Mouse (Mus musculus) MEL (cell line): ENCODE measurements around the gene Hacd2. TPM values are rescaled to one million over a fixed set of nuclear protein-coding genes. Genes with fewer than 3 reads are reported as not detected.
A peak's percentile ranks its signal among the peaks of the same experiment; 100 is the strongest.

Experiments used
- DNase-seq: peaks from one replicate; pipeline ENCODE4 v3.0.0; 2011; ENCODE audit warnings: low read depth, low spot score
- H3K27ac ChIP-seq: 2 replicates; pipeline ENCODE4 v1.5.1; 2012; ENCODE audit warnings: low read depth, mild to moderate bottlenecking, control low read depth, low read length, moderate library complexity; ENCODE audit not compliant: control insufficient read depth
- H3K27me3 ChIP-seq, 2 experiments: fragments of 150-350 bp in 1 of 2; sonication (generic) in 1 of 2; 2 replicates each; pipeline ENCODE4 v1.6.1; 2012; ENCODE audit warnings: low read length in 2 of 2, mild to moderate bottlenecking in 2 of 2, improper control_type of control experiment in 1 of 2, moderate library complexity in 1 of 2; ENCODE audit not compliant: insufficient read depth in 2 of 2, control insufficient read depth in 1 of 2
- H3K36me3 ChIP-seq, 2 experiments: 2 replicates each; pipeline ENCODE4 v1.6.1; 2012 to 2014; ENCODE audit warnings: low read length in 2 of 2, improper control_type of control experiment in 1 of 2, inconsistent platforms in 1 of 2, mild to moderate bottlenecking in 1 of 2; ENCODE audit not compliant: insufficient read depth in 2 of 2, control insufficient read depth in 1 of 2
- H3K4me1 ChIP-seq, 2 experiments: fragments of 150-350 bp in 1 of 2; sonication (generic) in 1 of 2; 2 replicates each; pipeline ENCODE4 v1.6.1; 2012; ENCODE audit warnings: low read length in 2 of 2, improper control_type of control experiment in 1 of 2, mild to moderate bottlenecking in 1 of 2; ENCODE audit not compliant: insufficient read depth in 2 of 2, control insufficient read depth in 1 of 2
- H3K4me3 ChIP-seq, 2 experiments: fragments of 150-350 bp in 1 of 2; sonication (generic) in 1 of 2; 2 replicates each; pipeline ENCODE4 v1.5.1; 2012; ENCODE audit warnings: low read depth in 2 of 2, low read length in 2 of 2, mild to moderate bottlenecking in 2 of 2, moderate library complexity in 2 of 2, control low read depth in 1 of 2, improper control_type of control experiment in 1 of 2; ENCODE audit not compliant: control insufficient read depth in 1 of 2, insufficient read depth in 1 of 2
- H3K79me2 ChIP-seq: 2 replicates; pipeline ENCODE4 v1.6.1; 2012; ENCODE audit warnings: mild to moderate bottlenecking, low read length, moderate library complexity; ENCODE audit not compliant: control insufficient read depth, poor library complexity, insufficient read depth
- H3K9ac ChIP-seq: 2 replicates; pipeline ENCODE4 v1.6.1; 2012; ENCODE audit warnings: low read depth, mild to moderate bottlenecking, control low read depth, low read length, moderate library complexity; ENCODE audit not compliant: control insufficient read depth, poor library complexity, severe bottlenecking
- H3K9me3 ChIP-seq: fragments of 150-350 bp; sonication (generic); replicated peaks from 2 replicates; pipeline ENCODE4 v1.6.1; 2012; ENCODE audit warnings: mild to moderate bottlenecking, low read length, improper control_type of control experiment, moderate library complexity; ENCODE audit not compliant: insufficient read depth
- BHLHE40 ChIP-seq: IDR thresholded peaks from 2 replicates; pipeline ENCODE4 v1.6.1; 2012; ENCODE audit warnings: low read depth, mild to moderate bottlenecking, inconsistent platforms, low read length, improper control_type of control experiment, borderline replicate concordance
- CHD1 ChIP-seq: IDR thresholded peaks from 2 replicates; pipeline ENCODE4 v1.6.1; 2012; ENCODE audit warnings: low read depth, mild to moderate bottlenecking, inconsistent platforms, low read length, improper control_type of control experiment
- CHD2 ChIP-seq: IDR thresholded peaks from 2 replicates; pipeline ENCODE4 v1.6.1; 2011; ENCODE audit warnings: low read length, improper control_type of control experiment
- CTCF ChIP-seq, 3 experiments: IDR thresholded peaks in 2 of 3; conservative IDR thresholded peaks in 1 of 3; 2 replicates each; pipeline ENCODE4 v1.5.1; 2011 to 2012; ENCODE audit warnings: low read length in 3 of 3, low read depth in 2 of 3, mild to moderate bottlenecking in 2 of 3, improper control_type of control experiment in 1 of 3, inconsistent platforms in 1 of 3, mixed read lengths in 1 of 3, moderate library complexity in 1 of 3; ENCODE audit not compliant: control insufficient read depth in 1 of 3, insufficient read depth in 1 of 3, poor library complexity in 1 of 3, severe bottlenecking in 1 of 3
- ELF1 ChIP-seq: IDR thresholded peaks from 2 replicates; pipeline ENCODE4 v1.6.1; 2014; ENCODE audit warnings: low read depth, mild to moderate bottlenecking, inconsistent platforms, low read length, improper control_type of control experiment, moderate library complexity
- EP300 ChIP-seq, 2 experiments: IDR thresholded peaks; 2 replicates each; pipeline ENCODE4 v1.6.1; 2011; ENCODE audit warnings: improper control_type of control experiment in 2 of 2, low read length in 2 of 2, low read depth in 1 of 2, mild to moderate bottlenecking in 1 of 2
- ETS1 ChIP-seq: IDR thresholded peaks from 2 replicates; pipeline ENCODE4 v1.6.1; 2012; ENCODE audit warnings: low read depth, mild to moderate bottlenecking, inconsistent platforms, low read length, improper control_type of control experiment, moderate library complexity
- HCFC1 ChIP-seq: IDR thresholded peaks from 2 replicates; pipeline ENCODE4 v1.6.1; 2012; ENCODE audit warnings: low read depth, mild to moderate bottlenecking, inconsistent platforms, low read length, improper control_type of control experiment, moderate library complexity
- MAX ChIP-seq: IDR thresholded peaks from 2 replicates; pipeline ENCODE4 v1.6.1; 2011; ENCODE audit warnings: low read length, improper control_type of control experiment
- MEF2A ChIP-seq: IDR thresholded peaks from 2 replicates; pipeline ENCODE4 v1.6.1; 2014; ENCODE audit warnings: low read depth, mild to moderate bottlenecking, inconsistent platforms, low read length, improper control_type of control experiment; ENCODE audit not compliant: poor library complexity, insufficient replicate concordance, severe bottlenecking; ENCODE audit errors: extremely low read depth
- MYB ChIP-seq: IDR thresholded peaks from 2 replicates; pipeline ENCODE4 v1.6.1; 2011; ENCODE audit warnings: mild to moderate bottlenecking, low read depth, low read length, improper control_type of control experiment
- NELFE ChIP-seq: IDR thresholded peaks from 2 replicates; pipeline ENCODE4 v1.6.1; 2011; ENCODE audit warnings: low read depth, low read length, improper control_type of control experiment
- POLR2A ChIP-seq, 2 experiments: IDR thresholded peaks; 2 replicates each; pipeline ENCODE4 v1.6.1; 2011 to 2012; ENCODE audit warnings: low read length in 2 of 2, mild to moderate bottlenecking in 2 of 2, control low read depth in 1 of 2, improper control_type of control experiment in 1 of 2, low read depth in 1 of 2, moderate library complexity in 1 of 2; ENCODE audit not compliant: control insufficient read depth in 1 of 2, insufficient read depth in 1 of 2, poor library complexity in 1 of 2
- POLR2AphosphoS2 ChIP-seq: IDR thresholded peaks from 2 replicates; pipeline ENCODE4 v1.6.1; 2011; ENCODE audit warnings: low read length, improper control_type of control experiment
- POLR2AphosphoS5 ChIP-seq: IDR thresholded peaks from 2 replicates; pipeline ENCODE4 v1.6.1; 2012; ENCODE audit warnings: low read depth, borderline replicate concordance, mild to moderate bottlenecking, inconsistent platforms, low read length, moderate library complexity, mixed read lengths
- RAD21 ChIP-seq: IDR thresholded peaks from 2 replicates; pipeline ENCODE4 v1.6.1; 2011; ENCODE audit warnings: mild to moderate bottlenecking, low read depth, low read length, improper control_type of control experiment
- RCOR1 ChIP-seq: IDR thresholded peaks from 2 replicates; pipeline ENCODE4 v1.6.1; 2012; ENCODE audit warnings: low read depth, mild to moderate bottlenecking, inconsistent platforms, low read length, improper control_type of control experiment
- SMC3 ChIP-seq: IDR thresholded peaks from 2 replicates; pipeline ENCODE4 v1.6.1; 2011; ENCODE audit warnings: low read depth, low read length, improper control_type of control experiment
- TAL1 ChIP-seq: IDR thresholded peaks from 2 replicates; pipeline ENCODE4 v1.6.1; 2012; ENCODE audit warnings: mild to moderate bottlenecking, inconsistent platforms, low read length, moderate library complexity, mixed read lengths
- TBP ChIP-seq: IDR thresholded peaks from 2 replicates; pipeline ENCODE4 v1.8.0; 2011; ENCODE audit warnings: low read depth, low read length, improper control_type of control experiment
- TCF12 ChIP-seq: IDR thresholded peaks from 2 replicates; pipeline ENCODE4 v1.6.1; 2014; ENCODE audit warnings: low read depth, mild to moderate bottlenecking, inconsistent platforms, low read length, improper control_type of control experiment, moderate library complexity
- USF1 ChIP-seq: IDR thresholded peaks from 2 replicates; pipeline ENCODE4 v1.6.1; 2014; ENCODE audit warnings: low read depth, mild to moderate bottlenecking, inconsistent platforms, low read length, improper control_type of control experiment, moderate library complexity
- ZC3H11A ChIP-seq: IDR thresholded peaks from 2 replicates; pipeline ENCODE4 v1.6.1; 2012; ENCODE audit warnings: low read depth, mild to moderate bottlenecking, inconsistent platforms, low read length, improper control_type of control experiment
- ZNF384 ChIP-seq: IDR thresholded peaks from 2 replicates; pipeline ENCODE4 v1.6.1; 2012; ENCODE audit warnings: low read depth, mild to moderate bottlenecking, inconsistent platforms, low read length, improper control_type of control experiment
- polyA plus RNA-seq, 2 experiments: library from polyadenylated mRNA; stranded (reverse) in 1 of 2; unstranded in 1 of 2; fragments of >175 nt in 1 of 2; fragments of >200 nt in 1 of 2; gene quantifications; 2 replicates each; pipeline versions ENCODE4 v1.2.1 to v1.2.4; 2012; ENCODE audit warnings: low replicate concordance in 2 of 2, low read depth in 1 of 2; ENCODE audit not compliant: insufficient read length in 2 of 2, insufficient read depth in 1 of 2, missing spikeins in 1 of 2
- total RNA-seq: library from RNA; depleted of rRNA; stranded (reverse); fragments of 300-350 nt; gene quantifications from 2 replicates; pipeline ENCODE4 v1.2.3, GENCODE M21; 2012

Gene Hacd2
- total and polyA plus RNA-seq, 3 experiments, result 16.9 to 40.3 TPM; not detected in 1

DNA sequence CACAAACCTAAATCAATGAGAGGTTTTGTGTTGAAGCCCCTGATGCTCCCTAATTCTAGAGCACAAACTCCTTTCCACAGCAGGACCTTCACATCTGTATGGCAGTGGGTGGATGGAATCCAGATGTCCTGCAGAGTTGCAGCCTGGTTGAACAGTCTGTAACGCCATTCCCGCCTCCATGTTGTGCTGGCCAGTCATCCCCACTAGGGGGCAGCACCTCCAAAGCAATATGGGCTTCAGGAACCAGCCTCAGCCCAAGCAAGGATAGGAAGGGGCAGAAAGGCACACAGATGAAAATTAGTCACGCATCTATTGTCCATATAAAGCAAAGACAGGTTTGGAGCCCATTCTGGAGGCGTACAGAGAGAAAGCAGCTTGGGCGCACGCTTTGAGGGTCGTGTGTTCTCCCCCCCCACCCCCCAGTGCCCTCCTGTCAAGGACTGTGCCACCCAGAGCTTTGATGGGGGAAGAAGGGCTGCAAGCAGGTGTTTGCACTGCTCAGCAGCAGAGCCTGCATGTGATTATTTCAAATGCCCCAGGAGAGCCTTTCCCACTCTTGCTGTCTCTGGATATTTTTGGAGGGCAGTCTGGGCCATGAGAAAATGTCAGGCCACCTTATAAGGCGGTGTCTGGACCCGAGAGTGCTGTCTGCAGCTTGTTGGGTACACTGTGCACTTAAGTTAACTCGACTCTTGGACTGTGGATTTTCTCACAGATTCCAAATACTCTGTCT, 88.3 kb downstream of the Hacd2 start:
- Histone ChIP-seq H3K79me2 (no peaks in the 10 kb centered on the region), H3K36me3 (no peaks in the 10 kb centered on the region), H3K4me3 (no peak overlapping the region), H3K27ac (no peak overlapping the region), H3K9me3 (no peaks in the 10 kb centered on the region), H3K4me1 (peaks cover 0 to 2% of the 10 kb centered on the region in 2 experiments; a peak in 2 of 4 replicates), H3K27me3 (no peaks in the 10 kb centered on the region), H3K9ac (no peak overlapping the region)
- TF ChIP-seq ZC3H11A (peak; percentile 74), ETS1 (no peak), NELFE (no peak), POLR2AphosphoS5 (no peak), ELF1 (no peak), MEF2A (no peak), RCOR1 (no peak), CTCF (IDR thresholded peaks at IDR 0.05 in 2 of 3, conservative IDR thresholded peaks at IDR 0.05 in 1 of 3; ENCODE audit: control insufficient read depth in 1 of 3, insufficient read depth in 1 of 3, low read depth in 2 of 3, low read length in 3 of 3, poor library complexity in 1 of 3, severe bottlenecking in 1 of 3) (peak; percentile 80 to 96 (median 92)), EP300 (IDR thresholded peaks at IDR 0.05; ENCODE audit: low read depth in 1 of 2, low read length in 2 of 2) (no peak), HCFC1 (0 out of 2 replicates have a peak, but pooled peaks have one; percentile 22), MAX (no peak), RAD21 (peak; percentile 91), SMC3 (peak; percentile 80)
- peak; percentile 69 for DNase-seq

DNA sequence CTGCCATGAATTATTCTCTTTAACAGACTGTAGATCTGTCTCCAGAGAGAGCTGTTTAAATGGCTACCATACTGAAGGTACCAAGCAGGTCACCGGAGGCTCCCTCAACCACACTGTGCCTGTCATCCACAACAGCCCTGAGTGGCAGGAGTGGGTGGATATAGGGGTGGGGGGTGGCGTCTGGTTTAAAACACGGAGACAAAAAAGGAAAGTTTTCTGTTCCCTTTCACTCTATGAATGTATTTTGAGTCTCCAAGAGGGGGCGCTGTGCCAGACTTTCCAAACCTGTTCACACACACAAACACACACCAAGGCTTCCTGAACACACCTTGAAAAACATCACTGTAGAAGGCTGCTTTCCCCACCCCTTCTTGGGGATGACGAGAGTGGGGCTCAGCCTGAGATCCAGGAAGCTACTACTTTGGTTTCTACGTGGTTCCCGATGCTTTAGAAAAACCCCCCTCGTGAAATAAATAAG, 89.0 kb downstream of the Hacd2 start:
- no peak overlapping the region for H3K4me3 ChIP-seq

More for the DNA sequence above, 89.0 kb downstream of the Hacd2 start:
- TF ChIP-seq TBP (no peak), CHD2 (no peak), POLR2A (IDR thresholded peaks at IDR 0.05; ENCODE audit: control insufficient read depth in 1 of 2, insufficient read depth in 1 of 2, low read depth in 1 of 2, low read length in 2 of 2, poor library complexity in 1 of 2) (no peak), USF1 (no peak), BHLHE40 (no peak), RAD21 (peak; percentile 16), SMC3 (peak; percentile 41), MYB (no peak), CHD1 (no peak), TAL1 (no peak), CTCF (IDR thresholded peaks at IDR 0.05 in 2 of 3, conservative IDR thresholded peaks at IDR 0.05 in 1 of 3; ENCODE audit: control insufficient read depth in 1 of 3, insufficient read depth in 1 of 3, low read depth in 2 of 3, low read length in 3 of 3, poor library complexity in 1 of 3, severe bottlenecking in 1 of 3) (peak; percentile 23 to 53 (median 32); a peak in 5 of 6 replicates), ZNF384 (no peak), TCF12 (no peak), POLR2AphosphoS2 (no peak)
- Histone ChIP-seq H3K9me3 (no peaks in the 10 kb centered on the region), H3K36me3 (no peaks in the 10 kb centered on the region), H3K9ac (no peak overlapping the region), H3K79me2 (no peaks in the 10 kb centered on the region), H3K4me1 (no peaks in the 10 kb centered on the region), H3K27ac (no peak overlapping the region), H3K27me3 (no peaks in the 10 kb centered on the region)
- DNase-seq, result peak; percentile 16
